ENCODE assay signal across 19 mouse cellular contexts in the genomic region with DNA sequence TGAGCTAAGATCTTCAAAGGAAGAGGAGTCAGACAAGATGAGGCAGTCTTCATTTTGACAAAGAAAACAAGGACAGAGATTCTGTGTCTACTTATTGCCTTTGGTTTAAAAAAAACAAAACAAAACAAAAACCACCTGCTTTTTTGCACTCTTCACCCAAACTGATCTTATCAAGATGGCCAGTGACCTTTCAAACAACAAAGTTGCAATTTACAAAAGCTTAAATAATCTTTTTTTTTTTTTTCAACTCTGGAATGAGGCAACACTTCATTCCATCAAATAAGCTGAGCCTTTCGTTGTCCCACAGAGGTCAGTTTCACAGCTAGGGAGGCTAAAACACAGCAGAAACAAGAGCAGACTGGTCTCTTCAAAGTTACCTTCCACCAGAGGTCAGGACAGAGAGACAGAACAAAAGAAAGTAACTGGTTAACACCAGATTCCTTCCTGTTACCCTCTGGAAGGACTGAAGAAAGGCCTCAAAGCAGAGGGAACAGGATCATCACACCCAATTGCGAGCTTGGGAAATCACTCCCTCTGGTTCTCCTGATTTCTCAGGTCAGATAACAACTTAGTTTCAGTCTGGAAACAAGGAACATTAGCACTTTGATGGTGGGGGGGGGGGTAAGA. TPM values are rescaled to one million over a fixed set of nuclear protein-coding genes. Genes with fewer than 3 reads are reported as not detected.
DNase-seq lines count a peak whose midpoint lies in the region; ATAC-seq lines count a peak whose summit lies in the region.
"Had no signal": no experiment of that assay in that cellular context is flagged by ENCODE, and none has a peak within 500 bp of the region (broad histone marks: within the 10 kb centered on the region; RNA-seq: fewer than 3 reads in every experiment).

No protein-coding gene starts in this region.

- peaks cover 24% of the 10 kb centered on the region for H3K9me3 ChIP-seq in liver, embryonic 13.5 days (replicated peaks)
- H3K9me3 ChIP-seq in liver, embryonic 11.5 days (ENCODE audit: control insufficient read depth, low read length) = peaks cover 16% of the 10 kb centered on the region
- 0 out of 2 replicates have a peak, but pooled peaks cover 10% of the 10 kb centered on the region for H3K9me3 ChIP-seq in forebrain, embryonic 14.5 days (replicated peaks; ENCODE audit: control insufficient read depth, low read length)
- H3K9me3 ChIP-seq: embryonic facial prominence, embryonic 12.5 days had no signal

- H3K27me3 ChIP-seq in liver, embryonic 13.5 days = no peaks in the 10 kb centered on the region
- no peaks in the 10 kb centered on the region for H3K27me3 ChIP-seq in liver, embryonic 11.5 days (replicated peaks; ENCODE audit: control insufficient read depth, insufficient read depth, low read length)
- H3K27me3 ChIP-seq in forebrain, embryonic 14.5 days (replicated peaks; ENCODE audit: control insufficient read depth, insufficient read depth, low read length) = no peaks in the 10 kb centered on the region
- H3K27me3 ChIP-seq: CH12.LX; embryonic facial prominence, embryonic 12.5 days; heart, embryonic 12.5 days had no signal

- no peak overlapping the region for H3K9ac ChIP-seq in liver, embryonic 13.5 days
- H3K9ac ChIP-seq in liver, embryonic 11.5 days (ENCODE audit: low read depth, low read length) = no peak overlapping the region
- H3K9ac ChIP-seq in forebrain, embryonic 14.5 days (ENCODE audit: low read length) = no peak overlapping the region
- H3K9ac ChIP-seq: embryonic facial prominence, embryonic 12.5 days; heart, embryonic 12.5 days; hindbrain, embryonic 14.5 days had no signal

- H3K4me2 ChIP-seq in liver, embryonic 13.5 days = no peak overlapping the region
- no peak overlapping the region for H3K4me2 ChIP-seq in liver, embryonic 11.5 days
- H3K4me2 ChIP-seq in forebrain, embryonic 14.5 days (ENCODE audit: low read length) = no peak overlapping the region
- H3K4me2 ChIP-seq: embryonic facial prominence, embryonic 12.5 days; heart, embryonic 12.5 days; hindbrain, embryonic 14.5 days had no signal

- H3K4me3 ChIP-seq in liver, embryonic 13.5 days (replicated peaks) = no peak overlapping the region
- no peak overlapping the region for H3K4me3 ChIP-seq in liver, embryonic 11.5 days (ENCODE audit: low read depth, low read length)
- H3K4me3 ChIP-seq in forebrain, embryonic 14.5 days (ENCODE audit: low read depth, low read length) = no peak overlapping the region
- H3K4me3 ChIP-seq: embryonic facial prominence, embryonic 12.5 days; heart, adult 2 months; heart, embryonic 12.5 days; hindbrain, embryonic 10.5 days had no signal

- H3K36me3 ChIP-seq in liver, embryonic 13.5 days = peaks cover 33% of the 10 kb centered on the region
- H3K36me3 ChIP-seq in liver, embryonic 11.5 days (ENCODE audit: control insufficient read depth, insufficient read depth, low read length) = peaks cover 27% of the 10 kb centered on the region
- peaks cover 14% of the 10 kb centered on the region; the same call in 1 of the 2 replicates for H3K36me3 ChIP-seq in forebrain, embryonic 14.5 days (ENCODE audit: control insufficient read depth, insufficient read depth, low read length)

- DNase-seq in liver, embryonic 13.5 days = no peak
- DNase-seq in liver, embryonic 11.5 days (ENCODE audit: low spot score) = no peak
- DNase-seq in ES-CJ7 (ENCODE audit: low read depth, low spot score) (peak; percentile 81), R1 (ENCODE audit: low read depth, low spot score) (peak; percentile 86)
- DNase-seq in yolk sac, embryonic 10.5 days (ENCODE audit: low spot score) = peak; percentile 41
- no peak for DNase-seq in forebrain, embryonic 14.5 days (ENCODE audit: low spot score)
- DNase-seq: adrenal gland, adult 2 months; adrenal gland, postnatal 25 days; cerebellum, adult 2 months; cerebellum, postnatal 10 days; gastrocnemius, postnatal 10 days; heart, adult 2 months had no signal

- ATAC-seq in liver, embryonic 13.5 days (ENCODE audit: low read depth) = no peak
- ATAC-seq in liver, embryonic 11.5 days (replicated peaks; ENCODE audit: low FRiP score) = no peak
- no peak for ATAC-seq in forebrain, embryonic 14.5 days
- ATAC-seq: activated CD4-positive, CD25-positive, alpha-beta regulatory T cell, adult 4 months; forebrain, embryonic 16.5 days had no signal

- H3K4me1 ChIP-seq in liver, embryonic 13.5 days (replicated peaks) = peaks cover 18% of the 10 kb centered on the region
- H3K4me1 ChIP-seq in liver, embryonic 11.5 days (replicated peaks; ENCODE audit: control insufficient read depth, insufficient read depth, low read length) = no peaks in the 10 kb centered on the region
- 0 out of 2 replicates have a peak, but pooled peaks cover 2% of the 10 kb centered on the region for H3K4me1 ChIP-seq in forebrain, embryonic 14.5 days (ENCODE audit: control insufficient read depth, insufficient read depth, low read length)
- H3K4me1 ChIP-seq: embryonic facial prominence, embryonic 12.5 days had no signal

- 74% methylated on average over 2 of the region's 2 CpGs for WGBS in liver, embryonic 13.5 days (ENCODE audit: insufficient replicate concordance)
- WGBS in liver, embryonic 11.5 days = 85% methylated on average over 2 of the region's 2 CpGs
- 93% methylated on average over 2 of the region's 2 CpGs for WGBS in forebrain, embryonic 14.5 days

- H3K27ac ChIP-seq in liver, embryonic 13.5 days = peak overlapping the region; percentile 21; the same call in 1 of the 2 replicates
- H3K27ac ChIP-seq in liver, embryonic 11.5 days (ENCODE audit: low read depth, low read length) = no peak overlapping the region
- H3K27ac ChIP-seq in forebrain, embryonic 14.5 days (ENCODE audit: low read depth, low read length) = no peak overlapping the region
- H3K27ac ChIP-seq: embryonic facial prominence, embryonic 12.5 days; heart, adult 2 months; hindbrain, embryonic 10.5 days; hindbrain, embryonic 14.5 days had no signal

RNA-seq across cellular contexts. Expression of a gene that starts 3.8 kb away (rescaled TPM):
- 14.9 and 17.3 TPM in 2 replicates for polyA plus RNA-seq in liver, embryonic 13.5 days (2015; fragmentation: Nextera tagmentation; extraction: Ambion mirVana)
- polyA plus RNA-seq in liver, embryonic 11.5 days (2014; fragmentation: Nextera tagmentation; extraction: Ambion mirVana) = 31.1 and 34.4 TPM in 2 replicates
- polyA plus RNA-seq in forebrain, embryonic 14.5 days (2014; fragmentation: Nextera tagmentation; extraction: Ambion mirVana) = 14.8 and 16.8 TPM in 2 replicates

RNA-seq across cellular contexts. Expression of a gene that starts 3.9 kb away (rescaled TPM):
- polyA plus RNA-seq in liver, embryonic 13.5 days (2015; fragmentation: Nextera tagmentation; extraction: Ambion mirVana) = 22.3 and 25.3 TPM in 2 replicates
- 22.8 and 25.6 TPM in 2 replicates for polyA plus RNA-seq in liver, embryonic 11.5 days (2014; fragmentation: Nextera tagmentation; extraction: Ambion mirVana)
- polyA plus RNA-seq in forebrain, embryonic 14.5 days (2014; fragmentation: Nextera tagmentation; extraction: Ambion mirVana) = 55.3 and 61.5 TPM in 2 replicates

Comparison
In these comparisons a context has a peak if more than half of its experiments do, and no peak if none do; other contexts are left out.
1. DNase-seq: peak in ES-CJ7 (single experiment), R1 (single experiment) and yolk sac, embryonic 10.5 days (single experiment); none in liver, embryonic 13.5 days (single experiment), liver, embryonic 11.5 days (single experiment) and forebrain, embryonic 14.5 days (single experiment).